Mouse (Mus musculus): ENCODE data around the gene Met.

Met gene

DNA sequence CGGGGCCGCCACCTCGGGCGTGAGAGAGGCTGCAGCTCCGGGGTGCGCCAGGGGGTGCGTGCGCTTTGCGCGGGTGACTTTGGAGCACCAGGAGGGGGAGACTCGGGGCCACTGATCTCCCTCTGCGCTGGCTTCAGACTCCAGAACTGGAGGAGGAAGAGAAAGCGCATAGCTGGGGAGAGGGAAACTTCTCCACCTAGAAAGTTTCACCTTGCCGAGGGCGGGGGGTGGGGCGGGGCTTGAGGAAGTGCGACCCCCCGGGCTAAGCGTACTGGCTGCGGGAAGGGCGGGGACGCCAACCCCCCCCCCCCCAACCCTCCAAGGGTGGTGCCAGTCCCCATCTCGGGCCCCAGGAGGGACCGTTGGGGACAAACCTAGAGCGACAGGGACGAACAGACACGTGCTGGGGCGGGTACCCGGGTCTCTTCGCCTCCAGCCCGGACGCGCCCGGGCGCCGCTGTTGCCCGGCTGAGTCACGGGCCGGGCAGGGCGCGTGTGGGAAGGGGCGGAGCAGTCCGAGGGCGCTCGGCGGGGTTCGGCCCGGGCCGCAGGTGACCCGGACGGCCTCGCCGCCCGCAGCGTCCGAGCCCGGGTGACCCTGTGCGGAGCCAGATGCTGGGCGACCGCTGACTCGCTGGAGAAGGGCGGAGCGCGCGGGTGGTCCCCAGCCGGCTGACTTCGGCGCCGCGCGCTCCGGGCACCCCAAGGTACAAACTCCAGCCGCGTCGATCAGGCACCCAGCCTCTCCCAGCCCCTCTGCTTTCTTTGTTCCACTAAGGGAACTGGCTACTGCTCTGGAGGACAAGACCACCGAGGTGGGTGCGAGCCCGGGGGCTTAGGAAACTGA, at the start of gene Met:
Gene Met, plus strand, starts transcription at position 367 of the 847 bp plus-strand sequence.
- peak; percentile 76 for DNase-seq (ENCODE audit: low read depth, low spot score)

GRCm38 (mm10) chr6:17418226-17418625, 45.4 kb upstream of the Met start:
- peak; percentile 25 for DNase-seq (ENCODE audit: low read depth, low spot score)

DNA sequence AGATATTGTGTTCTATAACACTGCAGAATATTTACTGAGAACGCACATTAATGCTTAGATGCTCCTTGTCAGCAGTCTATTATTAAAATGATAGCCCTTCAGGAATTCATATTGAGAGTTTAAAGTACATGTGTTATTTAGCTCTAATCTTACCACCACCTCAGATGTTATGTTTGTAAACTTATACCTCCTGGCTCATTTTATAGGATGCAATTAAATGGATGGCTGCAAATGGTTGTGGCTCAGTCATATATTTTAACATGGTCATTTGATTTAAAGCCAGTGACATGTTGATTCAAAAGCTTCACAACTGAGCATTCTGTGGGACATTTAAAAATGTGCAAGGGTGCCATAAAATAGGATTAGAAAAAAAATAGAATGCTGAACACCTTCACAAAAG, 41.2 kb upstream of the Met start:
- DNase-seq (ENCODE audit: low read depth, low spot score), result no peak

DNA sequence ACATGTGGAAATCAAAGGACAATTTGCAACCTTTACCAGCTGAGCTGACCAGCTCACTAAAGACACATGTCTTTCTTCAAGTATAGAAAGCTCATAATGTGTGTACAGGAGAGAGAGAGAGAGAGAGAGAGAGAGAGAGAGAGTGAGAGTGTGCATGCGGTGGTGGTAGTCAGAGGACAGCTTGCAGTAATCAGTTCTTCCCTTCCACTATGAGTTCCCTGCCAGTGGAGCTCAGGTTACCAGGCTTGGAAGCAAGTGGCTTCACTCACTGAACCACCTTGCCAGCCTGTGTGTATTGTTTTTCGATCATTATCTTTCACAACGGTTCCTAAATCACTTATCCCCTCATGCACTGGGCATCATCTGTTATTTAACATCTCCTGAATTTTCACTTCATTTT, 34.6 kb upstream of the Met start:
- DNase-seq (ENCODE audit: low read depth, low spot score), result no peak

DNA sequence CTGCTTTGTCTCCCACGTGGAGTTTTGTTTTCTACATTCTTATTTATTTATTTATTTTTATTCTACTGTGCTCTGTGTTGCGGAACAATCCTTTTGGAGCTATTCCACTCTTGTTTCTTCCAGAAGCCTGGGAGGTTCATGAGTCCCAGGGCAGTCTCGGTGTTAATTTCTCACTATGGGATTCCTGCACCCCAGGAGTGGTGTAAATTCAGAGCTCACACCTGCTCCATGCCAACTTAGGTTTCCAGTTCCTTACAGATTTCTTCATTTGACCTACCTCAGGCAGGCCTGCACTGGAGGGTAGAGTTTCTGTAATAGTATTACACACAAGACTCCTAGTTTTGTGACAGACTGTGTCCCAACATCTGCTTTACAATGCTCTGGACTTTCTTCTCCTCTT, 34.0 kb upstream of the Met start:
- DNase-seq (ENCODE audit: low read depth, low spot score), result no peak

- no peak for DNase-seq (ENCODE audit: low read depth, low spot score)
Measured at GRCm38 (mm10) chr6:17443311-17443710, 20.3 kb upstream of the Met start.

DNA sequence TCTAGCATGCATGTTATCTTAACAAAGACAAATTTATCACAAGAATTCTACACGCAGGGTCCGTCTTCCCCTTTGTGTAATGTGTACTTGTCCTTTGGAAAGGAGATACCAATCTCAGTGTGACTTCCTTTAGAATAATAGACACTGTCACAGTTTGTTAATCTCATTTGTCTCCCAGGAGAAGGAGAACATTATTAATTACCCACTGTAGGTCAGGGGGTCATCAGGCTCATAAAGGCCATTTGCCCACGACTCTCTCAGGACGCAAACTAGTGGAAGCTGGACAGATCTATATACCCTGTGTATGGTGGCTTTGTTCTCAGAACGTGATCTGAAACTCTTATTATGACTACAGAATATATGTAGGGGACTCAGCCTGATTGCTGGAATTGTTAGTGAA, 12.3 kb upstream of the Met start:
- DNase-seq (ENCODE audit: low read depth, low spot score), result no peak

DNA sequence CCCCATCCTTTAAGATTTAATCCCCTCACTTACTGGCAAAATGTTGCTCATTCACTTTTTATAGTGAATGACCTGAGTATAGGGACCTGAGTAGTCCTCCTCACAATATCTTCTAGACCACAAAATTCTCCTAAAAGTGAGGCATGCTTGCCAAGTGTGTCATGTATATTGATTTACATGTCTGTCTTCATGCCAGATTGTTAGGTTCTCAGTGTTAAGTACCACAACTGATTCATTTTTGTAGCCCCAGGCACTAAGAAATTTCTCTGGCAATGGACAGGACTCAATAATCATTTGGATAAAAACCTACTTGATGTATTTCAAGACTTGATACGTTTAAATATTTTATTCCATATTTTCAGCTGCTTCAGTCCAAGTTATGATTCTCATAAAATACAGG, 8.5 kb upstream of the Met start:
- DNase-seq (ENCODE audit: low read depth, low spot score), result peak; percentile 75

- DNase-seq (ENCODE audit: low read depth, low spot score), result no peak
Measured at GRCm38 (mm10) chr6:17459561-17459960, 4.0 kb upstream of the Met start.

GRCm38 (mm10) chr6:17461435-17461834, 2.2 kb upstream of the Met start:
- peak; percentile 41 for DNase-seq (ENCODE audit: low read depth, low spot score)

- peak; percentile 64 for DNase-seq (ENCODE audit: low read depth, low spot score)
Measured at GRCm38 (mm10) chr6:17464281-17465025, 853 bp downstream of the Met start.

- peak; percentile 20 for DNase-seq (ENCODE audit: low read depth, low spot score)
Measured at GRCm38 (mm10) chr6:17466526-17466925, 2.9 kb downstream of the Met start.

DNA sequence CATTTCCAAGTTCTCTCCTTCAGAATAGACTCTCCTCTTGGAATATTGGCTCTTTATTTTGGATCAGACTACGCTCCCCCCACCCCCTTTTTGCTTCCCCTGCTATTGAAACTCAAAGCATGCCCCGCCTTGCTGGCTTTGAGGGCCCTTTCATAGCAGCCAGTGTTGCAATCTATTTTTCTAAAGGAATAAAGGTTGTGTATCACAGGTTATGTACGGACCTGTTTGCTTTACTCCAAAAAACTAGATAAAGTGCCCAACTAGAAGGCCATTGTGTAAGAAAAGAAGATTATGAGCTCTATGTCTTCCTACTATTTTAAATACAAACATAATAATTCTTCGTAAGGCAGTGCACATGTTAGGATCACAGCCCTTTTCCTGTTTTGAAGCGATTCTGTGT, 5.4 kb downstream of the Met start:
- no peak for DNase-seq (ENCODE audit: low read depth, low spot score)

DNA sequence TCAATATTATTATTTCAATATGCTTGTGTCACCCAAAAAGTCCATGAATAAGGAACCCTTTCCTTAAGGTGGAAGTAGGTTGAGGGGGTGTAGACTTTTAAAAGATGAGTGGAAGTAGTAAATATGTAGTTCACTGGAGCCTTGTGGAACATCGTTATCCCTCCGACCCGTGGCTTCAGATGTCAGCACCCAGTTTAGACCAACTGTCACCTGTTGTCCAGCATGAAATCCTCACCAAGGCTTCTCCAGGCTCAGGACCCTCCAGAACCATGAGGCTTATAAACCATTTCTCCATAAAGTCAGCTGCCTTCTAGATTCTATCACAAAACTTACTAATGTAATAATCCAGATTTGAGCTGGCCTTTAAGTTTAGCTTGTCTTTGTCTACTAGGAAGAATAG, 9.5 kb downstream of the Met start:
- no peak for DNase-seq (ENCODE audit: low read depth, low spot score)

DNA sequence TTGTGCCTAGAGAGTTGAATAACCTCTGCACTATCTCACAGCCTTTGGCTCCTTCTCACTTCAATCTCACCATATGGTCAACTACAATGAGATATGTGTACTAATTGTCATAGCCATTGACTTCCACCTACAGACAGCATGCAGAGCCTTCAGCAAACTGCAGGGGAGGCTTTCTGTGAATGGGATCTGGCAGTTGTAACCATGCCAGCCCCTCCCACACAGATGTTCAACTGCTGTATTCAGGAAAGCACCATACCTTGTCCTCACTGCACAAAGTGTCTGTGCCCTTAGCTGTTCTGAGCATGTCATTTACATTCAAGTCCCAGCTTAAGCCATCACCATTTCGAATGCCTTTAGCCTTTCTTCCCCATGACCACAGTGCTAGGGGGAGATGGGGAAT, 14.2 kb downstream of the Met start:
- peak; percentile 85 for DNase-seq (ENCODE audit: low read depth, low spot score)

GRCm38 (mm10) chr6:17478252-17478651, 14.7 kb downstream of the Met start:
- DNase-seq (ENCODE audit: low read depth, low spot score), result no peak

- peak; percentile 86 for DNase-seq (ENCODE audit: low read depth, low spot score)
Measured at GRCm38 (mm10) chr6:17478838-17479570, 15.4 kb downstream of the Met start.

- DNase-seq (ENCODE audit: low read depth, low spot score), result no peak
Measured at GRCm38 (mm10) chr6:17481068-17481467, 17.5 kb downstream of the Met start.

DNA sequence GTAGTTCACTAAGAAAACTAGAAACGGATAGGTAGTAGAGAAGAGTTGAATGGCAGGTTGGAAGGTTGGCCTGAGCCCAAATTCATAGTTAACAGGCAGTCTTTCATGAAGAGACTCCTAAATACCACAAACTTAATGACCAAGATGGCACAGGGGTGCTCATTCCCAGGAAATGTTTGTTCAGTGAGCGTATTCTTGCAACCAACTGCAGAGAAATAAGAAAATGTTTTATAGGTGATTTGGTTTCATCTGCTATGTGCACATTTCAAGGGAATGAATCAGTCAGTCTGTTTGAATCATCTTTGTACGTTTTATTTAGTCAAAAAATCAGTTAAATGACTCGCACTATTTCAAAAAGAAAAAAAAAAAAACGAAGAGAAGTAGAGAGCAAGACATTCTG, 21.6 kb downstream of the Met start:
- DNase-seq (ENCODE audit: low read depth, low spot score), result peak; percentile 74

- peak; percentile 35 for DNase-seq (ENCODE audit: low read depth, low spot score)
Measured at GRCm38 (mm10) chr6:17485782-17486181, 22.2 kb downstream of the Met start.

- no peak for DNase-seq (ENCODE audit: low read depth, low spot score)
Measured at GRCm38 (mm10) chr6:17488291-17488817, 24.8 kb downstream of the Met start.

DNA sequence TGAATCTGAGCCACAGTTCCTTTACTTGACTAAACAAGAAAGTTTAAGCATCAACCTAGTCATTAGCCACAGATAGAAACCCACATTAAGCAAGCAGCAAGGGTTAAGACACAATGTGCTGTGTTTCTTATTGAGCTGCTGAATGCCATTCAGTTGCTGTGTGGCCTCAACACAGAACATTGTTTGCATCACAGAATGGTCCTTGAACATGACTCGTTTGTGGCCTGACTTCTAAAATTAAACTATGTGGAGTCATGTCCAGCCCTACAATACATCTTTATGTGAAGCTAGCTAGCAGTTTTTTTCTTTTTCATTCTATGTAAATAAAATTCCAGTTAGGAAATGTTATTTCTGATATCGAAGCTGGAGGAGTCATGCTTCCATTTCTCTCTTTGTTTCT, 27.2 kb downstream of the Met start:
- DNase-seq (ENCODE audit: low read depth, low spot score), result peak; percentile 57

Measured in 3T3-L1 (cell line).